Mouse (Mus musculus) heart, embryonic 13.5 days (tissue): ENCODE data around the gene Pecr. TPM values are rescaled to one million over a fixed set of nuclear protein-coding genes. Genes with fewer than 3 reads are reported as not detected.

ENCODE experiments used
- ATAC-seq: fragments of 200-750 bp; cut with Nextera tagmentation; 2 replicates; pipeline ENCODE4 v1.8.0; 2017; ENCODE audit warnings: moderate TSS enrichment; ENCODE audit not compliant: insufficient number of reproducible peaks, low FRiP score, low TSS enrichment; ENCODE audit errors: extremely low read depth
- H3K27ac ChIP-seq: fragments of 300-500 bp; sonication (generic); replicated peaks from 2 replicates; pipeline ENCODE4 v1.5.1; 2015; ENCODE audit warnings: moderate library complexity, mild to moderate bottlenecking, inconsistent platforms
- H3K27me3 ChIP-seq: fragments of 300-500 bp; sonication (generic); replicated peaks from 2 replicates; pipeline ENCODE4 v1.6.1; 2015; ENCODE audit warnings: mild to moderate bottlenecking, inconsistent platforms
- H3K36me3 ChIP-seq: fragments of 300-500 bp; sonication (generic); 2 replicates; pipeline ENCODE4 v1.6.1; 2015; ENCODE audit warnings: mild to moderate bottlenecking, inconsistent platforms
- H3K4me1 ChIP-seq: fragments of 300-500 bp; sonication (generic); 2 replicates; pipeline ENCODE4 v1.6.1; 2015; ENCODE audit warnings: inconsistent platforms
- H3K4me2 ChIP-seq: fragments of 300-500 bp; sonication (generic); 2 replicates; pipeline ENCODE4 v1.6.1; 2015; ENCODE audit warnings: inconsistent platforms, mild to moderate bottlenecking, moderate library complexity
- H3K4me3 ChIP-seq: fragments of 300-500 bp; sonication (generic); 2 replicates; pipeline ENCODE4 v1.5.1; 2015; ENCODE audit warnings: moderate library complexity, mild to moderate bottlenecking, inconsistent platforms
- H3K9ac ChIP-seq: fragments of 300-500 bp; sonication (generic); 2 replicates; pipeline ENCODE4 v1.6.1; 2015; ENCODE audit warnings: inconsistent platforms, mild to moderate bottlenecking, moderate library complexity
- H3K9me3 ChIP-seq: fragments of 300-500 bp; sonication (generic); 2 replicates; pipeline ENCODE4 v1.6.1; 2016; ENCODE audit warnings: inconsistent platforms
- WGBS: fragments of 180-500 bp; shearing (Covaris S2); methylation state at CpG from one replicate; pipeline ENCODE4 v1.1.7; 2015; ENCODE audit warnings: mixed read lengths; 5-methylcytosine and 5-hydroxymethylcytosine counted together
- polyA plus RNA-seq: library from polyadenylated mRNA; unstranded; fragments of >200 nt; fragmentation: Nextera tagmentation; extraction: Ambion mirVana; gene quantifications from 2 replicates; pipeline ENCODE4 v1.2.1, GENCODE M21; 2015

Gene Pecr
- polyA plus RNA-seq, result 20.4 and 23.7 TPM in 2 replicates

DNA sequence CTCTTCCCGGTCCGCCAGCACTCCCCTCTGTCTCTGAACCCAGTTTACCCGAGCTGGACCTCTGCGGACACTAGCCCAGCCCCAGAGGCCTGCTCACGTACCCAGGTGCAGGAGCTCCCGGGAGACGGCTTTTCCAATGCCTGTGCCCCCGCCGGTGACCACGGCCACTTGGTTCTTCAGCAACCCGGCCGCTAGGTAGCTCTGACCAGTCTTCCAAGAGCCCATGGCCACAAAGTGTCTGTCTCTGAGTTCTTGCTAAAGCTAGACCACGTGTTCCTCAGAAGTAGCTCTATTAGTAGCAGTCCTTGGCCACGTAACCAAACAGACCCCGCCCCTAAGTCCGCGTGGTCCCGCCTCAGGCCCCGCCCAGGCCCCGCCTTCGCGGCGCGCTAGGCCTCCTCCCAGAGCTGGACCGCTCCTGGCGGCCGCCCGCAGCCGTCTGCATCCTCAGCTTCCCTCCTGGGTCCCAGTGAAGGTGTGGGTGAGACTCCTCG, at the start of gene Pecr, which contains the start of gene Tmem169:
Pecr (minus strand) TSS at position 323 of the 494 bp plus-strand sequence.
Tmem169 (plus strand) TSS at position 378 of the 494 bp plus-strand sequence.
- H3K9me3 ChIP-seq, result no peaks in the 10 kb centered on the region
- H3K27me3 ChIP-seq, result peaks cover 12% of the 10 kb centered on the region
- peak; percentile 99 for ATAC-seq
- H3K9ac ChIP-seq, result peak within 1 kb of the TSS; percentile 80
- WGBS, result under 1% methylated on average over 30 of the region's 30 CpGs
- H3K4me2 ChIP-seq, result peak within 1 kb of the TSS; percentile 76
- H3K36me3 ChIP-seq, result no peaks in the 10 kb centered on the region
- peaks cover 4% of the 10 kb centered on the region for H3K4me1 ChIP-seq
- H3K27ac ChIP-seq, result no peak within 1 kb of the TSS; the same call in 1 of the 2 replicates
- H3K4me3 ChIP-seq, result peak within 1 kb of the TSS; percentile 61

DNA sequence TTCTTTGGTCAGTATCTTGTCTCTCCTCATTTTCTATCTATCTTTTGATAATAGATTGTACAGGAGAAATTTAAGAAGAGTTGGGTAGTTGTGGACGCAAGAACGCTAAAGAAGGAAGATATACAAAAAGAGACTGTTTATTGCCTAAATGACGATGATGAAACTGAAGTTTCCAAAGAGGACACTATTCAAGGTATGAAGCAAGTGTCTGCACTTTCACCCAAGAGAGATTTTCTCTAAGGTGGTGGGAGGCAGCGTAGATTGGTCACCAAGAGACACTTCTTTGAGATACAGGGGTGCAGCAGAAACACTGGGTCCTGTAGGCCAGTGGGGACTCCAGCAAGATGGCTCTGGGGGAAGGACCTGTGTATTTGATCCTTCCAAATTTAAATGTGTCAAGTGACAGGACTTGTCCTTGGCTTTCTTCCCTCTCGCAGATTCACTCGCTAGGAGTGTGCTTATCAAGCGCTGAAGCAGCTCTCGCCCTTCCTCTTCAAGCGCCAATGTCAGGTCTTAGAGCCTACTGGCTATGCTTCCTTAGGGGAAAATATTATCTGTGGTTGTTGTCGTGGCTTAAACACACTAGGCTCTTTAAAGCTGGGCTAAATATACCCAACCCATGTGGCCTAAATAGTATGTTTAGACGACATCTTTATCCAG, 42.2 kb upstream of the Pecr start:
- no peak overlapping the region for H3K9ac ChIP-seq
- 69% methylated on average over 11 of the region's 11 CpGs for WGBS
- H3K9me3 ChIP-seq, result no peaks in the 10 kb centered on the region
- no peaks in the 10 kb centered on the region for H3K4me1 ChIP-seq
- peaks cover 65% of the 10 kb centered on the region for H3K36me3 ChIP-seq
- no peak for ATAC-seq
- H3K4me2 ChIP-seq, result no peak overlapping the region
- H3K27me3 ChIP-seq, result no peaks in the 10 kb centered on the region
- no peak overlapping the region for H3K27ac ChIP-seq
- no peak overlapping the region for H3K4me3 ChIP-seq

DNA sequence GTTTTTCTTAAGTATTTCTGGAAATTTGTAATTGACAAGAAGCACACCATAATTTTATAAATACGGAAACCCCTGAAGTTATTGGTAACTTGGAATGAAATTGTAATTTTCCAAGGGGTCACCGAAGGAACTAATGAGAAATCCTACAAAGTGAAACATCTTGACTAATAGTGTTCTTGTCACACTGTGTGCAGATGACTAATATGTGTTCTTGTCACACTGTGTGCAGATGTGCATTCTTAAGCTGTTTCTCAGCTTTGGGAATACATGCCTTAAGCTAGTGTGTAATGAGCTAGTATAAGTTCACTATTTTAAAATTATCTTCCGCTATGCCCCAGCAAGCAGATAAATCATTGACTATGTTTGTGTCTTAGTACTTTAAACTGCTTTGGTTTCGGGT, 39.1 kb upstream of the Pecr start:
- no peak for ATAC-seq
- H3K36me3 ChIP-seq, result peaks cover 62% of the 10 kb centered on the region
- no peak overlapping the region for H3K4me2 ChIP-seq
- H3K27me3 ChIP-seq, result peaks cover 4% of the 10 kb centered on the region
- no peak overlapping the region for H3K27ac ChIP-seq
- no peak overlapping the region for H3K9ac ChIP-seq
- no peaks in the 10 kb centered on the region for H3K4me1 ChIP-seq
- no peak overlapping the region for H3K4me3 ChIP-seq
- WGBS, result 92% methylated on average over 4 of the region's 4 CpGs
- no peaks in the 10 kb centered on the region for H3K9me3 ChIP-seq

DNA sequence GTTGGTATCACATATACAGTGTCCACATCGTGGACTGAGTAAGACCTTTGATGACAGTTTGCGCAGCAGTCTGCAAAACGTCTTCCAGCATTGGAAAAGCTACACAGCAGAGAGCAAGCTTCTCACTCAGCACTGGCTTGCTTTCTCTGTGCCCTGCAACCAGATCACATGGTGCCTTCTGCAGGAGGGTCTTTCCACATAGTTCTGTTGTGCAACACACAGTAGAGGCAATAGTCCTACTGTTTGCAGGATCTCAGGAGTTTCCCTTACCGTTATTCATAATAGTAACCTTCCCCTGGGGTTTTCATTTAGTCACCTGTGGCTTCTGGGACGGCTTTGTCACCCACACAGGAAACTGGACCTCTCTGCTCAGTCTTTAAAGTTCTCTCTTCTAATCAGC, 36.6 kb upstream of the Pecr start:
- Histone ChIP-seq H3K9me3 (no peaks in the 10 kb centered on the region), H3K4me3 (no peak overlapping the region), H3K36me3 (peaks cover 60% of the 10 kb centered on the region), H3K27ac (no peak overlapping the region), H3K4me1 (no peaks in the 10 kb centered on the region), H3K27me3 (peaks cover 11% of the 10 kb centered on the region), H3K4me2 (no peak overlapping the region), H3K9ac (no peak overlapping the region)
- no peak for ATAC-seq
- WGBS, result 87% methylated on average over 5 of the region's 5 CpGs

DNA sequence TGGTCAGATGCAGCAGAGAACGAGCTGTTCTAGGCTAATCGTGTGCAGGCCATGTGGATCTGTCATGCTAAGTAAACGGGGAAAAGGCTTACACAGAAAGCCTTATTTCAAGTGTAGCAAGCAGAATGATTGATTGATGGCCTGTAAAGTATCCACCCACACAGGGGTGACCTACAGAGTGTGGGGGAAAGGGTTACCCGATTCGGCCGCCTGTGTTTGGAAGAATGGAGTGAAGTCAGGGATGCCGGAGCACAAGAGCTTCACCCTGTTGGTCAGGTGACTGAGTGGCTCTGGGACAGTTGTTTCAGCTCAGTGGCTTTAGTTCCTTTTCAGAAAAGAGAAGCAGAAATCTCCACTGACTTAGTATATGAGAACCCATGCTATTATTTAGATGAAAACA, 32.8 kb upstream of the Pecr start:
- peaks cover 32% of the 10 kb centered on the region for H3K27me3 ChIP-seq
- WGBS, result 72% methylated on average over 7 of the region's 7 CpGs
- no peak overlapping the region for H3K9ac ChIP-seq
- no peaks in the 10 kb centered on the region for H3K4me1 ChIP-seq
- ATAC-seq, result no peak
- no peak overlapping the region for H3K4me3 ChIP-seq
- H3K9me3 ChIP-seq, result no peaks in the 10 kb centered on the region
- peaks cover 68% of the 10 kb centered on the region for H3K36me3 ChIP-seq
- no peak overlapping the region for H3K27ac ChIP-seq
- H3K4me2 ChIP-seq, result no peak overlapping the region

DNA sequence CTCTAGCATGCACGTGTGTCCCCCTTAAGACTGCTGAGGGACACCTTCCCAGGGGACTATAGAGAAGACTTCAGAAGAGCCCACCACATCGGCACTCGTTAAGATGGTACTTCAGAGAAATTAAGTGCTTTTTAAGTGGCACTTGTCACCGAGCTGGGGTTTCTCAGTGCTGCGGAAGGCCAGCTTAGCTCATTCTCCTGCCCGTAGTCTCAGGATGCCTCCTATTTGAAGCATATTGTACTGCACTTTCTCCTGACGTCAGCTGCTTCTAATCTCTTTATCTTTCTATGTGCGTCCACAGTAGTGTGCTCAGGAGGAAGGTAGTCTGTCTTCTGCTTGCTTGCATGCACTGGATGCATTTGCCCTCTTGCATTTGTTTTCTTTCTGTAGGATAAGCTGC, 32.3 kb upstream of the Pecr start:
- no peaks in the 10 kb centered on the region for H3K4me1 ChIP-seq
- H3K27me3 ChIP-seq, result peaks cover 32% of the 10 kb centered on the region
- H3K9me3 ChIP-seq, result no peaks in the 10 kb centered on the region
- ATAC-seq, result no peak
- no peak overlapping the region for H3K4me2 ChIP-seq
- 51% methylated on average over 8 of the region's 8 CpGs for WGBS
- H3K36me3 ChIP-seq, result peaks cover 70% of the 10 kb centered on the region
- H3K4me3 ChIP-seq, result no peak overlapping the region
- H3K9ac ChIP-seq, result no peak overlapping the region
- H3K27ac ChIP-seq, result no peak overlapping the region

DNA sequence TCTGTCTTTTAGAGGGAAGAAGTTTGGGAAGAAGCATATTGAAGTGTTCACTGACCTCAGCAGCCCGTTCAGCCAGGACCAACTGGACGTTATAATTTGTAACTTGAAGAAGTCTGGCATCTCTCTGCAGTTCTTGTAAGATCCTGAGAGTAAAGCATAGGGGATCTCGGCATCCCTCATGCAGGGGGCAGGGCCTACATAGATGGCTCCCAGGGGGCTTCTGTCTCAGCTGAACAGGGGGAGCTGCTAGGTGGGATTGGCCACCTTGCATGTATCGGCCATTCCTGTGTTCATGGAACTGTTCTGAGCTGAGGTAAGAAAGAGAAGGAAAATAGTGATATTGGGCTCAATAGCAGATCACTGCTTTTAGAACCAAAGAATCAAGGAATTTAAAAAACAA, 31.3 kb upstream of the Pecr start:
- WGBS, result 83% methylated on average over 4 of the region's 4 CpGs
- H3K36me3 ChIP-seq, result peaks cover 60% of the 10 kb centered on the region

DNA sequence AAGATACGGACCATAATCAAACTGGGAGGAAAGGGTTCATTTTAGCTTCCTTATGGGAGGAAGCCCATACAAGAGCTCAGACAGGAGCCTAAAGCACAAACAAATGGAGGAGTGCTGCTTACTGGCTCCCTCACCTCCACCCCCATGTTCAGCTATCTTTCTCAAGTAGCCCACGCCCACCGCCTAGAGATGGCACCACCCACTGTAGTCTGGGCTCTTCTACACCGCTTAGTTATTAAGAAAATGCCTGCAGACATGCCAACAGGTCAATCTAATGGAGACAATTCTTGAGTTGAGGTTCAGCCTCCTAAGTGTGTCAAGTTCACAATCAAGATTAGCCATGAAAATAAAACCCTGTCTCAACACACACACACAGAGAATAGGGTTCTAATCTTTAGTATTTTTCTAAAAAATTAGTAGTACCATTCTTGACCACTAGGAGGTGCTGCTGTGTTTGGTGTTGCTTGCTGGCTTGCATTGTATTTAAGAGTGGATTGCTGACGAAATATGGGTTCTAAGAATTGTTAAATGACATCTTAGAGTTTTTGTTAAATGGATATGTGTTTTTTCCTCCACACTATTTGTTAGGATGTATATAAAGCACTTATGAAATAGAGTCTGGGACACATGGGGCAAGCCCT, 29.4 kb upstream of the Pecr start:
- ATAC-seq, result no peak
- no peaks in the 10 kb centered on the region for H3K4me1 ChIP-seq
- 68% methylated on average over 5 of the region's 5 CpGs for WGBS
- no peak overlapping the region for H3K9ac ChIP-seq
- no peak overlapping the region for H3K27ac ChIP-seq
- H3K4me3 ChIP-seq, result no peak overlapping the region
- H3K36me3 ChIP-seq, result peaks cover 43% of the 10 kb centered on the region
- H3K9me3 ChIP-seq, result no peaks in the 10 kb centered on the region
- no peak overlapping the region for H3K4me2 ChIP-seq
- H3K27me3 ChIP-seq, result peaks cover 31% of the 10 kb centered on the region

More for the DNA sequence above, 31.3 kb upstream of the Pecr start:
- Histone ChIP-seq H3K27me3 (peaks cover 32% of the 10 kb centered on the region), H3K4me1 (no peaks in the 10 kb centered on the region), H3K27ac (no peak overlapping the region), H3K9me3 (no peaks in the 10 kb centered on the region), H3K9ac (no peak overlapping the region), H3K4me2 (no peak overlapping the region), H3K4me3 (no peak overlapping the region)
- no peak for ATAC-seq

DNA sequence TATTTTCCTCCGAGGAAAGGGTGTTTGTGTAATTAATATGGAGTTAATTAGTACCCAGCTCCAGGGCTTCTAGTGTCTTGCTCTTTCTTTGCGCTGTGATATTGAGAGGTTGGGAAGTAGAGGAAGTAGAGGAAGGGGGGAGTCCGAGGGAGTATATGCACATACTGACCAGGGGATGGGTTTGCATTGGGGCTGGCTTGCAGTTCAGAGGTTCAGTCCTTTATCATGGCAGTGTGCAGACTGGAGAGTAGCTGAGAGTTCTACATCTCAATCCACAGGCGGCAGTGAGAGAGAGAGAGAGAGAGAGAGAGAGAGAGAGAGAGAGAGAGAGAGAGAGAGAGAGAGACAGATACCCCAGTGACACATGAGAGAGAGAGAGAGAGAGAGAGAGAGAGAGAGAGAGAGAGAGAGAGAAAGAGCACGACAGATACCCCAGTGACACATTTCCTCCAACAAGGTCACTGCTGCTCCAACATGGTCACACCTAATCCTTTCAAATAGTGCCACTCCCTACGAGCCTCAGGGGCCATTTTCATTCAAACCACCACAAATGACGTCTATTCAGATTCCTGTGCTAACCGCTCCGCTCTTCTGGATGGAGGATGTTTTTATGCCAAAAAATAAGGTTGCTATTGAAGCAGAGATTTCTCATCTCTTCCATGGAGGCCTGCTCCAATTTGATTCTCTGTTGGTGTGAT, 28.7 kb upstream of the Pecr start:
- 83% methylated on average over 9 of the region's 9 CpGs for WGBS
- H3K4me3 ChIP-seq, result no peak overlapping the region
- H3K4me2 ChIP-seq, result no peak overlapping the region

DNA sequence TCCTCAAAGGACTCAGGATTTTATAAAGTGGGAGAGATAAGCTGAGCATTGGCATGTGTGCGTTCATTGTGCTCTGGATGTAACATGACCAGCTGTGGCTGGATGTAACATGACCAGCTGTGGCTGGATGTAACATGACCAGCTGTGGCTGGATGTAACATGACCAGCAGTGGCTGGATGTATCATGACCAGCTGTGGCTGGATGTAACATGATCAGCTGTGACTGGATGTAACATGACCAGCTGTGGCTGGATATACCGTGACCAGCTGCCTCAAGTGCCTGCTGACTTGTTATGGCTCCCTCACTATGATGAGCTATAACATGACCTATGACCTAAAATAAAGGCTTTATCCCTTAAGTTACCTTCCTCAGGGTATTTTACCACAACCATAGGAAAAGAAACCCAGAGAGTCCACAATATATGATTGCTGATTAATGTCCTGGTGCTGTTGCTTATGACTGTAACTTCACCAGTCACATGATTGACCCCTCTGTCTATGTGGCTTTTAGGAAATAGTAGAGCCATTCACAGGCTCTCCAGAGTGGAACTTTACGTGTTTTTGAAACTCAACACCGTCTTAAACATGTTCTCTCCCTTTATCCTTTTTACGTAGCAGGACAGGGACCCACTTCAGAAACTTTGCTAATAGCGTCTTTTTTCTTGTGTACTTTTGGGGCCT, 25.8 kb upstream of the Pecr start:
- Histone ChIP-seq H3K4me2 (no peak overlapping the region), H3K36me3 (peaks cover 21% of the 10 kb centered on the region), H3K27me3 (peaks cover 15% of the 10 kb centered on the region; the same call in 1 of the 2 replicates), H3K4me3 (no peak overlapping the region), H3K9me3 (no peaks in the 10 kb centered on the region), H3K9ac (no peak overlapping the region), H3K27ac (no peak overlapping the region), H3K4me1 (peaks cover 9% of the 10 kb centered on the region; the same call in 1 of the 2 replicates)
- ATAC-seq, result no peak
- 75% methylated on average over 6 of the region's 6 CpGs for WGBS

More for the DNA sequence above, 28.7 kb upstream of the Pecr start:
- Histone ChIP-seq H3K9me3 (no peaks in the 10 kb centered on the region), H3K4me1 (0 out of 2 replicates have a peak, but pooled peaks cover 6% of the 10 kb centered on the region), H3K27me3 (peaks cover 24% of the 10 kb centered on the region), H3K36me3 (peaks cover 39% of the 10 kb centered on the region), H3K9ac (no peak overlapping the region), H3K27ac (no peak overlapping the region)
- ATAC-seq, result no peak

DNA sequence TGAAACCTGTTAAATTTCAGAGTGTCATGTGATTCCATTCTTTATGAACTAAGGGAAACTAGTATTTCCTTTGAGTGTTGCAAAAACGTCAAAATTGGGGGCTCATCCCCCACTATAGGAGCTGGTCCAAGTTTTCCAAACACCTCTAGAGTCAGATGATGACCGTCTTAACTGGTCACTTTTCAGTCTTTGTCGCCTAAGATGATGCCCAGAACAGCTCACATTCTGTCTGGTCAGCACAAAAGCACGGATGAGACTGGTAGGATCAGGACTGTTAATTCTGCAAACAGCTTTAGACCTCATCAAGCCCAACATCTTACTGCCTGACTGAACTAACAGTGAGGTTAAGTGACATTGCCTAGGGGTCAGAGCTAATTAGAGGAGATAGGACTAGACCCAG, 24.8 kb upstream of the Pecr start:
- H3K4me3 ChIP-seq, result no peak overlapping the region
- no peak overlapping the region for H3K4me2 ChIP-seq
- peaks cover 9% of the 10 kb centered on the region; the same call in 1 of the 2 replicates for H3K4me1 ChIP-seq
- H3K27me3 ChIP-seq, result peaks cover 5% of the 10 kb centered on the region; the same call in 1 of the 2 replicates
- H3K27ac ChIP-seq, result no peak overlapping the region
- no peak for ATAC-seq
- H3K36me3 ChIP-seq, result peaks cover 17% of the 10 kb centered on the region
- no peak overlapping the region for H3K9ac ChIP-seq
- WGBS, result 56% methylated on average over 4 of the region's 4 CpGs
- no peaks in the 10 kb centered on the region for H3K9me3 ChIP-seq
